Mouse (Mus musculus) kidney, embryonic 14.5 days (tissue): ENCODE data around the gene S100a16. TPM values are rescaled to one million over a fixed set of nuclear protein-coding genes. Genes with fewer than 3 reads are reported as not detected.
A peak's percentile ranks its signal among the peaks of the same experiment; 100 is the strongest.

Experiments used
- ATAC-seq: fragments of 200-750 bp; cut with Nextera tagmentation; 2 replicates; pipeline ENCODE4 v1.8.0; 2017; ENCODE audit warnings: moderate number of reproducible peaks, mild to moderate bottlenecking, moderate TSS enrichment, moderate library complexity; ENCODE audit not compliant: low FRiP score, low TSS enrichment
- H3K27ac ChIP-seq: fragments of 300-500 bp; sonication (generic); 2 replicates; pipeline ENCODE4 v1.5.1; 2014; ENCODE audit warnings: low read depth, mild to moderate bottlenecking, low read length, moderate library complexity, mixed read lengths
- H3K27me3 ChIP-seq: fragments of 300-500 bp; sonication (generic); 2 replicates; pipeline ENCODE4 v1.6.1; 2014; ENCODE audit warnings: mild to moderate bottlenecking, low read length; ENCODE audit not compliant: control insufficient read depth, insufficient read depth
- H3K36me3 ChIP-seq: fragments of 300-500 bp; sonication (generic); 2 replicates; pipeline ENCODE4 v1.6.1; 2014; ENCODE audit warnings: low read length, mixed read lengths; ENCODE audit not compliant: control insufficient read depth, insufficient read depth
- H3K4me1 ChIP-seq: fragments of 300-500 bp; sonication (generic); 2 replicates; pipeline ENCODE4 v1.6.1; 2014; ENCODE audit warnings: low read length, mixed read lengths; ENCODE audit not compliant: control insufficient read depth, insufficient read depth
- H3K4me2 ChIP-seq: fragments of 300-500 bp; sonication (generic); replicated peaks from 2 replicates; pipeline ENCODE4 v1.6.1; 2014; ENCODE audit warnings: low read depth, mild to moderate bottlenecking, low read length
- H3K4me3 ChIP-seq: fragments of 300-500 bp; sonication (generic); 2 replicates; pipeline ENCODE4 v1.5.1; 2014; ENCODE audit warnings: mild to moderate bottlenecking, low read length
- H3K9ac ChIP-seq: fragments of 300-500 bp; sonication (generic); 2 replicates; pipeline ENCODE4 v1.6.1; 2014; ENCODE audit warnings: low read depth, mild to moderate bottlenecking, low read length, moderate library complexity
- H3K9me3 ChIP-seq: fragments of 300-500 bp; sonication (generic); 2 replicates; pipeline ENCODE4 v1.6.1; 2016; ENCODE audit warnings: low read length; ENCODE audit not compliant: control insufficient read depth
- WGBS: fragments of 180-500 bp; shearing (Covaris S2); extraction: QIAGEN DNeasy Blood & Tissue Kit; methylation state at CpG from one replicate; pipeline ENCODE4 v1.1.7; 2014; 5-methylcytosine and 5-hydroxymethylcytosine counted together
- polyA plus RNA-seq: library from polyadenylated mRNA; unstranded; fragments of >200 nt; fragmentation: Nextera tagmentation; extraction: Ambion mirVana; gene quantifications from 2 replicates; pipeline ENCODE4 v1.2.1, GENCODE M21; 2014

Gene S100a16
- polyA plus RNA-seq, 1 experiment from 2014 or later = 175 TPM

GRCm38 (mm10) chr3:90535446-90535845 is 1.6 kb upstream of the S100a16 start:
- Histone ChIP-seq H3K4me1 (peaks cover 1% of the 10 kb centered on the region; the same call in 1 of the 2 replicates), H3K27ac (no peak overlapping the region), H3K9me3 (no peaks in the 10 kb centered on the region), H3K27me3 (no peaks in the 10 kb centered on the region), H3K36me3 (no peaks in the 10 kb centered on the region), H3K4me3 (no peak overlapping the region), H3K9ac (no peak overlapping the region), H3K4me2 (no peak overlapping the region)
- WGBS = 38% methylated on average over 1 of the region's 1 CpGs
- ATAC-seq = no peak

- peak overlapping the region; percentile 84 for H3K27ac ChIP-seq
Measured at GRCm38 (mm10) chr3:90537905-90538296, 847 bp downstream of the S100a16 start.

GRCm38 (mm10) chr3:90540904-90541303 is 3.9 kb downstream of the S100a16 start:
- peak overlapping the region; percentile 26 for H3K4me2 ChIP-seq

More at GRCm38 (mm10) chr3:90537905-90538296, 847 bp downstream of the S100a16 start:
- WGBS = 79% methylated on average over 5 of the region's 5 CpGs
- peak overlapping the region; percentile 26; the same call in 1 of the 2 replicates for H3K4me3 ChIP-seq
- H3K27me3 ChIP-seq = no peaks in the 10 kb centered on the region
- H3K4me2 ChIP-seq = peak overlapping the region; percentile 33
- peaks cover 11% of the 10 kb centered on the region; the same call in 1 of the 2 replicates for H3K4me1 ChIP-seq
- H3K9me3 ChIP-seq = no peaks in the 10 kb centered on the region
- ATAC-seq = no peak
- H3K9ac ChIP-seq = peak overlapping the region; percentile 51; the same call in 1 of the 2 replicates
- H3K36me3 ChIP-seq = no peaks in the 10 kb centered on the region

GRCm38 (mm10) chr3:90549676-90550420 is 12.8 kb downstream of the S100a16 start:
- Histone ChIP-seq H3K4me2 (no peak overlapping the region), H3K4me1 (no peaks in the 10 kb centered on the region), H3K9ac (no peak overlapping the region), H3K27me3 (no peaks in the 10 kb centered on the region), H3K27ac (no peak overlapping the region), H3K36me3 (no peaks in the 10 kb centered on the region), H3K9me3 (no peaks in the 10 kb centered on the region), H3K4me3 (no peak overlapping the region)
- WGBS = 20% methylated on average over 5 of the region's 5 CpGs
- no peak; the same call in 1 of the 2 replicates for ATAC-seq

More at GRCm38 (mm10) chr3:90540904-90541303, 3.9 kb downstream of the S100a16 start:
- 0 out of 2 replicates have a peak, but pooled peaks have one; percentile 41 for ATAC-seq
- 23% methylated on average over 4 of the region's 4 CpGs for WGBS
- Histone ChIP-seq H3K27me3 (no peaks in the 10 kb centered on the region), H3K4me3 (no peak overlapping the region), H3K9ac (peak overlapping the region; percentile 43; the same call in 1 of the 2 replicates), H3K36me3 (no peaks in the 10 kb centered on the region), H3K9me3 (no peaks in the 10 kb centered on the region), H3K27ac (peak overlapping the region; percentile 34; the same call in 1 of the 2 replicates), H3K4me1 (peaks cover 11% of the 10 kb centered on the region; the same call in 1 of the 2 replicates)

- Histone ChIP-seq H3K9ac (no peak overlapping the region), H3K27ac (no peak overlapping the region)
- 78% methylated on average over 2 of the region's 2 CpGs for WGBS
Measured at GRCm38 (mm10) chr3:90550421-90550790, 13.4 kb downstream of the S100a16 start.

GRCm38 (mm10) chr3:90552231-90552630 is 15.2 kb downstream of the S100a16 start:
- Histone ChIP-seq H3K9ac (no peak overlapping the region), H3K4me2 (no peak overlapping the region), H3K4me1 (no peaks in the 10 kb centered on the region), H3K4me3 (no peak overlapping the region), H3K27me3 (no peaks in the 10 kb centered on the region), H3K9me3 (no peaks in the 10 kb centered on the region), H3K36me3 (no peaks in the 10 kb centered on the region), H3K27ac (no peak overlapping the region)
- ATAC-seq = no peak
- 86% methylated on average over 2 of the region's 2 CpGs for WGBS

More at GRCm38 (mm10) chr3:90550421-90550790, 13.4 kb downstream of the S100a16 start:
- no peaks in the 10 kb centered on the region for H3K9me3 ChIP-seq
- H3K36me3 ChIP-seq = no peaks in the 10 kb centered on the region
- ATAC-seq = no peak
- no peak overlapping the region for H3K4me2 ChIP-seq
- no peaks in the 10 kb centered on the region for H3K4me1 ChIP-seq
- H3K27me3 ChIP-seq = no peaks in the 10 kb centered on the region
- H3K4me3 ChIP-seq = no peak overlapping the region

GRCm38 (mm10) chr3:90555954-90556353 is 18.9 kb downstream of the S100a16 start:
- Histone ChIP-seq H3K4me3 (no peak overlapping the region), H3K4me2 (no peak overlapping the region), H3K27ac (no peak overlapping the region), H3K36me3 (no peaks in the 10 kb centered on the region), H3K9me3 (no peaks in the 10 kb centered on the region), H3K9ac (no peak overlapping the region), H3K4me1 (no peaks in the 10 kb centered on the region), H3K27me3 (no peaks in the 10 kb centered on the region)
- WGBS = 76% methylated on average over 5 of the region's 5 CpGs
- no peak for ATAC-seq

GRCm38 (mm10) chr3:90560008-90560628 is 23.1 kb downstream of the S100a16 start, which contains the start of gene S100a3:
TSS of gene S100a3 (plus strand) at chr3:90560578.
- Histone ChIP-seq H3K9ac (no peak within 1 kb of the TSS), H3K4me3 (no peak within 1 kb of the TSS), H3K4me2 (no peak within 1 kb of the TSS), H3K9me3 (no peaks in the 10 kb centered on the region), H3K36me3 (no peaks in the 10 kb centered on the region), H3K27ac (no peak within 1 kb of the TSS), H3K4me1 (no peaks in the 10 kb centered on the region), H3K27me3 (no peaks in the 10 kb centered on the region)
- ATAC-seq = no peak
- 69% methylated on average over 6 of the region's 6 CpGs for WGBS

- ATAC-seq = no peak
- Histone ChIP-seq H3K27me3 (no peaks in the 10 kb centered on the region), H3K9me3 (no peaks in the 10 kb centered on the region), H3K4me2 (no peak overlapping the region), H3K36me3 (no peaks in the 10 kb centered on the region), H3K9ac (no peak overlapping the region), H3K4me3 (no peak overlapping the region), H3K4me1 (no peaks in the 10 kb centered on the region), H3K27ac (no peak overlapping the region)
- 87% methylated on average over 5 of the region's 5 CpGs for WGBS
Measured at GRCm38 (mm10) chr3:90574691-90575090, 37.6 kb downstream of the S100a16 start.
